Mouse (Mus musculus) CH12.LX (cell line): ENCODE data around the gene Sipa1l2. TPM values are rescaled to one million over a fixed set of nuclear protein-coding genes. Genes with fewer than 3 reads are reported as not detected.

Experiments
- DNase-seq: peaks from one replicate; pipeline ENCODE4 v3.0.0-alpha.2; 2013; ENCODE audit errors: extremely low read depth
- H3K27ac ChIP-seq: 2 replicates; pipeline ENCODE4 v1.5.1; 2012; ENCODE audit warnings: low read depth, mild to moderate bottlenecking, control low read depth, moderate library complexity; ENCODE audit not compliant: insufficient read depth
- H3K27me3 ChIP-seq: replicated peaks from 2 replicates; pipeline ENCODE3; 2012; ENCODE audit warnings: inconsistent platforms
- H3K36me3 ChIP-seq, 2 experiments: replicated peaks in 1 of 2; 2 replicates each; pipeline versions ENCODE3 to v1.6.1; 2012; ENCODE audit warnings: inconsistent platforms in 1 of 2, low read length in 1 of 2, mild to moderate bottlenecking in 1 of 2, mixed read lengths in 1 of 2, moderate library complexity in 1 of 2; ENCODE audit not compliant: control insufficient read depth in 1 of 2, insufficient read depth in 1 of 2
- H3K4me1 ChIP-seq, 2 experiments: 2 replicates each; pipeline ENCODE4 v1.6.1; 2012; ENCODE audit warnings: inconsistent platforms in 1 of 2, moderate library complexity in 1 of 2; ENCODE audit not compliant: insufficient read depth in 2 of 2, control insufficient read depth in 1 of 2
- H3K4me2 ChIP-seq: 2 replicates; pipeline ENCODE4 v1.6.1; 2012; ENCODE audit warnings: low read depth, mild to moderate bottlenecking, control low read depth; ENCODE audit not compliant: poor library complexity, insufficient read depth, severe bottlenecking
- H3K4me3 ChIP-seq, 3 experiments: fragments of 150-350 bp in 1 of 3; sonication (generic) in 1 of 3; replicated peaks in 1 of 3; 2 replicates each; pipeline versions ENCODE3 to v1.5.1; 2011 to 2012; ENCODE audit warnings: low read depth in 2 of 3, low read length in 2 of 3, mild to moderate bottlenecking in 2 of 3, moderate library complexity in 2 of 3, control low read depth in 1 of 3, improper control_type of control experiment in 1 of 3, inconsistent platforms in 1 of 3, mixed read lengths in 1 of 3; ENCODE audit not compliant: poor library complexity in 1 of 3
- H3K79me2 ChIP-seq: replicated peaks from 2 replicates; pipeline ENCODE4 v1.6.1; 2012; ENCODE audit warnings: mild to moderate bottlenecking, moderate library complexity; ENCODE audit not compliant: control insufficient read depth, poor library complexity, insufficient read depth, severe bottlenecking; ENCODE audit errors: extremely low read depth
- H3K9ac ChIP-seq: 2 replicates; pipeline ENCODE4 v1.6.1; 2012; ENCODE audit warnings: low read depth, mild to moderate bottlenecking, control low read depth, moderate library complexity; ENCODE audit not compliant: insufficient read depth
- H3K9me3 ChIP-seq: replicated peaks from 2 replicates; pipeline ENCODE3; 2012; ENCODE audit warnings: low read length, inconsistent platforms, mixed read lengths
- CHD2 ChIP-seq: IDR thresholded peaks from 2 replicates; pipeline ENCODE4 v1.6.1; 2011; ENCODE audit warnings: low read length, improper control_type of control experiment
- E2F4 ChIP-seq: IDR thresholded peaks from 2 replicates; pipeline ENCODE4 v1.6.1; 2011; ENCODE audit warnings: low read depth, low read length, improper control_type of control experiment; ENCODE audit not compliant: insufficient replicate concordance
- ELF1 ChIP-seq: IDR thresholded peaks from 2 replicates; pipeline ENCODE4 v1.6.1; 2014; ENCODE audit warnings: low read depth, mild to moderate bottlenecking, inconsistent platforms, low read length, improper control_type of control experiment
- ETS1 ChIP-seq: conservative IDR thresholded peaks from 2 replicates; pipeline ENCODE4 v1.6.1; 2012; ENCODE audit warnings: low read depth, mild to moderate bottlenecking, inconsistent platforms, low read length, improper control_type of control experiment, moderate library complexity
- MAFK ChIP-seq: IDR thresholded peaks from 2 replicates; pipeline ENCODE4 v1.6.1; 2011; ENCODE audit warnings: low read length, improper control_type of control experiment; ENCODE audit not compliant: insufficient replicate concordance
- MAX ChIP-seq: IDR thresholded peaks from 2 replicates; pipeline ENCODE4 v1.6.1; 2011; ENCODE audit warnings: low read length, improper control_type of control experiment
- MEF2A ChIP-seq: IDR thresholded peaks from 2 replicates; pipeline ENCODE4 v1.6.1; 2014; ENCODE audit warnings: low read depth, mild to moderate bottlenecking, inconsistent platforms, low read length, improper control_type of control experiment, borderline replicate concordance
- MXI1 ChIP-seq: IDR thresholded peaks from 2 replicates; pipeline ENCODE4 v1.6.1; 2011; ENCODE audit warnings: mild to moderate bottlenecking, low read depth, low read length, improper control_type of control experiment
- PAX5 ChIP-seq: IDR thresholded peaks from 2 replicates; pipeline ENCODE4 v1.6.1; 2012; ENCODE audit warnings: low read length, inconsistent platforms, mixed read lengths
- POLR2A ChIP-seq: IDR thresholded peaks from 2 replicates; pipeline ENCODE4 v1.6.1; 2011; ENCODE audit warnings: low read depth, mild to moderate bottlenecking, improper control_type of control experiment, low read length
- SIN3A ChIP-seq: IDR thresholded peaks from 2 replicates; pipeline ENCODE4 v1.6.1; 2012; ENCODE audit warnings: low read length, improper control_type of control experiment, inconsistent platforms
- SMC3 ChIP-seq: IDR thresholded peaks from 2 replicates; pipeline ENCODE4 v1.6.1; 2011; ENCODE audit warnings: low read depth, low read length, improper control_type of control experiment
- TCF12 ChIP-seq: IDR thresholded peaks from 2 replicates; pipeline ENCODE4 v1.6.1; 2014; ENCODE audit warnings: low read depth, mild to moderate bottlenecking, inconsistent platforms, low read length, improper control_type of control experiment
- UBTF ChIP-seq: IDR thresholded peaks from 2 replicates; pipeline ENCODE4 v1.6.1; 2012; ENCODE audit warnings: low read depth, mild to moderate bottlenecking, inconsistent platforms, low read length, improper control_type of control experiment, moderate library complexity
- USF1 ChIP-seq: IDR thresholded peaks from 2 replicates; pipeline ENCODE4 v1.6.1; 2014; ENCODE audit warnings: low read depth, mild to moderate bottlenecking, inconsistent platforms, low read length, improper control_type of control experiment
- USF2 ChIP-seq: conservative IDR thresholded peaks from 2 replicates; pipeline ENCODE4 v1.6.1; 2011; ENCODE audit warnings: low read depth, low read length, improper control_type of control experiment
- ZC3H11A ChIP-seq: IDR thresholded peaks from 2 replicates; pipeline ENCODE4 v1.6.1; 2012; ENCODE audit warnings: low read depth, mild to moderate bottlenecking, inconsistent platforms, low read length, improper control_type of control experiment
- ZMIZ1 ChIP-seq: IDR thresholded peaks from 2 replicates; pipeline ENCODE4 v1.6.1; 2012; ENCODE audit warnings: low read depth, mild to moderate bottlenecking, inconsistent platforms, low read length, improper control_type of control experiment
- dilution Hi-C: fragments of 300-500 bp; cut with MboI; formaldehyde crosslinking; loops from 2 replicates; pipeline ENCODE4 v1.14.3; 2020; ENCODE audit warnings: low sequenced_read_pairs; ENCODE audit not compliant: extremely low pct_unique_long_range_greater_than_20kb, extremely low pct_ligation_motif_present
- in situ Hi-C: fragments of 300-500 bp; cut with MboI; formaldehyde crosslinking; loops from 3 replicates; pipeline ENCODE4 v1.14.3; 2019; ENCODE audit warnings: low sequenced_read_pairs, low pct_ligation_motif_present, low pct_unique_long_range_greater_than_20kb, mixed read lengths
- polyA plus RNA-seq: library from polyadenylated mRNA; unstranded; fragments of >175 nt; gene quantifications from 2 replicates; pipeline ENCODE4 v1.2.1, GENCODE M21; 2012; ENCODE audit warnings: low read depth; ENCODE audit not compliant: insufficient read length
- total RNA-seq, 2 experiments: library from RNA; depleted of rRNA; stranded (reverse); fragments of 300-350 nt in 1 of 2; fragments of >200 nt in 1 of 2; gene quantifications; 2 replicates each; pipeline ENCODE4 v1.2.3; 2012 to 2014

Gene Sipa1l2
- total and polyA plus RNA-seq, 3 experiments: 2.0 to 5.6 (median 2.7) TPM

DNA sequence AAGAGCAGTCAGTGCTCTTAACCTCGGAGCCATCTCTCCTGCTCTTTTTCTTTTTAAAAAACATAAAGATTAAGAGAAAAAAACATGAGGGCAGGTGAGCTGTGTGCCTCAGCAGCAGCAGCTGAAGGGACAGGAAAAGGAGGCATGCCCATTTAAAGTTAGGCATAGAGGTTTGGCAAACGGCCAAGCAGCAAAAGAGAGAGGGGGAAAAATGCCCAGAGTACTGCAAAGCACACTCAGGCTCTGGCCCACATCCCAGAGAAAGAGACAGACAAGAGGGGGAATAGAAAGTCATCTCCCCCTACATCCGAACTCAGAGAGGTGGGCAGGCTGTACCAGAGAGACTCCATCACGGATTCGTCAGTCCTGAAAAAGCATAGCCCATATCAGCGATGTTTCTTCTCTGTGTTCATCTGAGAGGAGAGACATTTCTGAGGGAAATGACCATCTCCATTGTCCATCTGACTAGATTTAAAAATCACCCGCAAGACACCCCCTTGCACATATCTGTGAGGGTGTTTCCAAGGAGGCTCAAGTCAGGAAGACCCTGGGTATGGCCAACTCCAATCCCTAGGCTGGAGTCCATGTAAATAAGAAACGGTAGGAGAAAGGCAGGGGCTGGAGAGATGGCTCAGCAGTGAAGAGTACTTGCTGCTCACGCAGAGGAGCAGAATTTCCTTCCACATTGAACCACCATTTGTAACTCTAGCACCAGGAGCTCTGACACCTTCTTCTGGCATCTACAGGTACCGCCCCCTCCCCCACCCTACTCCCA is 41.6 kb upstream of the Sipa1l2 start:
- H3K27ac ChIP-seq: no peak overlapping the region
- H3K36me3 ChIP-seq: no peaks in the 10 kb centered on the region
- peaks cover 5% of the 10 kb centered on the region for H3K9me3 ChIP-seq
- no peak overlapping the region for H3K9ac ChIP-seq
- H3K4me2 ChIP-seq: no peak overlapping the region
- H3K27me3 ChIP-seq: no peaks in the 10 kb centered on the region
- no peak overlapping the region for H3K4me3 ChIP-seq
- TF ChIP-seq UBTF (no peak), USF2 (no peak), ZC3H11A (no peak), SMC3 (no peak), ELF1 (no peak), MXI1 (no peak), CHD2 (no peak)
- H3K4me1 ChIP-seq: peaks cover 0 to 3% of the 10 kb centered on the region in 2 experiments; a peak in 1 of 4 replicates
- in situ Hi-C loops (no loop called here), dilution Hi-C loops (no loop called here)
- H3K79me2 ChIP-seq: no peaks in the 10 kb centered on the region
- DNase-seq: no peak

DNA sequence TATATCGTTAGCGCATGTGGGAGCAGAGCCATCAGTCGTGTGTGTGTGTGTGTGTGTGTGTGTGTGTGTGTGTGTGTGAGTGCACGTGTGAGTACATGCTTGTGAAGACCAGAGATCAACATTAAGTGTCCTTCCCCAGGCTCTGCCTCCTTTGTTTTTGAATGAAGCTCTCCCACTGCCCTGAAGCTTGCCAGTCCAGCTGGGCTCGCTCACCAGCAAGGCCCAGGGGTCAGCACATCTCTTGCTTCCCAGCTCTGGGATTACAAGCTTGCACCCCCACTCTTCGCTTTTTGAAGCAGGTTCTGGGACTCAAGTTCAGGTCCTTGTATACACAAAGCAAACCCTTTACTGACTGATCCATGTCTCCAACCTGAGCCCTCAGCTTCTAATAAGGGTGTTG is 40.1 kb upstream of the Sipa1l2 start:
- in situ Hi-C loops: no loop called here
- no peak for DNase-seq
- no peaks in the 10 kb centered on the region for H3K36me3 ChIP-seq
- TF ChIP-seq MAX (no peak), MEF2A (no peak), PAX5 (no peak), ZMIZ1 (no peak)
- TF ChIP-seq, all 38 proteins: peak for 0
- no peak overlapping the region for H3K4me3 ChIP-seq
- no peak overlapping the region for H3K9ac ChIP-seq
- no peaks in the 10 kb centered on the region for H3K27me3 ChIP-seq
- no peak overlapping the region for H3K4me2 ChIP-seq
- peaks cover 5% of the 10 kb centered on the region for H3K9me3 ChIP-seq
- dilution Hi-C loops: no loop called here
- peaks cover 0 to 3% of the 10 kb centered on the region in 2 experiments; a peak in 2 of 4 replicates for H3K4me1 ChIP-seq
- no peak overlapping the region for H3K27ac ChIP-seq
- H3K79me2 ChIP-seq: no peaks in the 10 kb centered on the region

DNA sequence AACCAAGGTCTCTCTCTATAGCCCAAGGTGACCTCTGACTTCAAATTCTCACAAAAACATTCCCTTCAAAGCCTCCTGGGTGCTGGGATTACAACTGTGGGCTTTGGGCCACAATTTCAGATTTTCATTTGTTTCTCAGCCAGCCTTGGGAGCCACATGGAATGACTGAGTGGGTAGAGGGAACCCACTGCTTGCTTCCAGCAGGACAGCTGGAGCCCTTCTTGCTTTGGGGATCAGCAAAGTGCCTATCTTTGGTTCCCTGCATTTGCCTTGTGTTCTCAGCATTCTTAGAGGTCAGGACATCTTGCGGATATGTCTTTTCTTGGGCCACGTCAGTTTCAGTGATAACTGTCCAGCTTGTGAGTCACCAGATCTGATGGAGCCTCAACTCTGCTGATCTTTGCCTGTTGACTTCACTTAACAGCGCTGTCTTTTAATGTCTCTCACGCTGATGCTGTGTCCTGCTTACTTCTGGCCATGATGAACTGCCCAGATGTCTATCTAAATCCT is 38.2 kb upstream of the Sipa1l2 start:
- dilution Hi-C loops: no loop called here

More for the DNA sequence above, 38.2 kb upstream of the Sipa1l2 start:
- H3K4me2 ChIP-seq: no peak overlapping the region
- no peaks in the 10 kb centered on the region for H3K36me3 ChIP-seq
- H3K79me2 ChIP-seq: no peaks in the 10 kb centered on the region
- H3K4me3 ChIP-seq: no peak overlapping the region
- in situ Hi-C loops: no loop called here
- no peak for DNase-seq
- H3K9me3 ChIP-seq: no peaks in the 10 kb centered on the region
- TF ChIP-seq MAFK (no peak), E2F4 (no peak), MEF2A (no peak), TCF12 (no peak), ZMIZ1 (no peak), PAX5 (no peak), ETS1 (no peak), ELF1 (no peak), SIN3A (no peak), UBTF (no peak), MXI1 (no peak), POLR2A (no peak), USF1 (no peak)
- H3K9ac ChIP-seq: no peak overlapping the region
- H3K27me3 ChIP-seq: no peaks in the 10 kb centered on the region
- peaks cover 3 to 4% of the 10 kb centered on the region in 2 experiments; a peak in 2 of 4 replicates for H3K4me1 ChIP-seq
- H3K27ac ChIP-seq: no peak overlapping the region
